Mouse (Mus musculus) adrenal gland (tissue): ENCODE data around the gene Hdhd5.

Source experiments
- intact Hi-C: fragments of 180-260 bp; cut with DNase I; formaldehyde crosslinking; loops from one replicate; pipeline ENCODE4 v1.15.1; 2025

The Hdhd5 gene

DNA sequence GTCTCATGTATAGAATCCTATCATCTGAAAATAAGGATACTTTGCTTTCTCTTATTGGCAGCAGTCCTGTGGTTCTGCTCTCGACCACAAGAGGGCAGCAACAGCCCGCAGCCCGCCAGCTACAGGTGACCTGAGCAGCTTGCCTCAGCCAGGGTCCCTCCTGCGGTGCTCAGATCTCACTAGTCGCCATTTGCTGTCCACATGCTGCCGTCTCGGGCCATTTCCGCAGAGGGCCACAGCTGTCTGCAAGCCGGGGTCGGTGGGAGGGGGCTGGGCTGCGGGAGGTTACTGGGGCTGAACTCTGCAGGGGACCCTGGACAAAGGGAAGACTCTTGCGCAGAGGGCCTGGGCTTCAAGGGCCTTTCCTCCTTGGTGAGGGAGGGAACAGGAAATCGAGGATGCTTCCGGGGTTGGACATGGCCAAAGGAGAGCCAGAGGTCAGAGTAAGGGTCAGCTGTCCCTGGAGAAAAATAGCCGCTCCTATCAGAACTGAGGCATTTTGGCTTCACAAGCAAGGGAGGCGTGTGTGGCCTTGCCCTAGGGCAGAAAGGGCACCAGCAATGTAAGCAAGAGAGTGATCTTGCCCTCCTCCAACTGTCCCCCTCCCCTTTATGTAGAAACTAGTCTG, 8.1 kb upstream of the Hdhd5 start:
- intact Hi-C loops = loop anchor here (2.0 to 10.0 kb wide), 3 partner anchors 128 to 296 kb away; partner anchors contain the start of genes Bcl2l13 and Cecr2

DNA sequence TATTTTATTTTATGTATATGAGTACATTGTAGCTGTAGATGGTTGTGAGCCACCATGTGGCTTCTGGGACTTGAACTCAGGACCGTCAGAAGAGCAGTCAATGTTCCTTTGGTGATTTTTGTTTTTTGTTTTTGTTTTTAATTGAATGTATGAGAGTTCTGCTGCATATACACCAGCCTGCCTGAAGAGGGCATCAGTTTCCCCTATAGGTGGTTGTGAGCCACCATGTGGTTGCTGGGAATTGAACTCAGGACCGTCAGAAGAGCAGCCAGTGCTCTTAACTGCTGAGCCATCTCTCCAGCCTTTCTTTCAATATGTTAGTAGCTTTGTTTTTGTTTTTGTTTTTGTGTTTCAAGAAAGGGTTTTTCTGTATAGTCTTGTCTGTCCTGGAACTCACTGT, 5.2 kb upstream of the Hdhd5 start:
- intact Hi-C loops = loop anchor here (5.0 to 10.0 kb wide), 2 partner anchors 131 to 298 kb away; partner anchors contain the start of genes Bcl2l13 and Cecr2

DNA sequence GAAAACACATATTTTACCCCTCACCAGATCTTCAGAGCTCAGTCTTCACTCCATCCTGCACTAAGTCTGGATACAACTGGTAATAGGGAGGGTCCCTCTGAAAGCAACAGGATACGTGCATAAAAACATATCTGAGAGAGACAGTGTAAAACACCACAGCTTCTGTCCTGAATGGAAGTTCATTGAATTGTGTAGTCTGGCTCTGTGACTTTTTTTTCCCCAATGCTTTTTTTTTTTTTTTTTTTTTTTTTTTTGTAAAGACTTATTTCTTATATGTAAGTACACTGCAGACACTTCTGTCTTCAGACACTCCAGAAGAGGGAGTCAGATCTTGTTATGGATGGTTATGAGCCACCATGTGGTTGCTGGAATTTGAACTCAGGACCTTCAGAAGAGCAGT, 1.5 kb upstream of the Hdhd5 start:
- intact Hi-C loops = loop anchor here (10.0 kb wide), 1 partner anchor 302 kb away; the partner anchor contains the start of gene Bcl2l13

DNA sequence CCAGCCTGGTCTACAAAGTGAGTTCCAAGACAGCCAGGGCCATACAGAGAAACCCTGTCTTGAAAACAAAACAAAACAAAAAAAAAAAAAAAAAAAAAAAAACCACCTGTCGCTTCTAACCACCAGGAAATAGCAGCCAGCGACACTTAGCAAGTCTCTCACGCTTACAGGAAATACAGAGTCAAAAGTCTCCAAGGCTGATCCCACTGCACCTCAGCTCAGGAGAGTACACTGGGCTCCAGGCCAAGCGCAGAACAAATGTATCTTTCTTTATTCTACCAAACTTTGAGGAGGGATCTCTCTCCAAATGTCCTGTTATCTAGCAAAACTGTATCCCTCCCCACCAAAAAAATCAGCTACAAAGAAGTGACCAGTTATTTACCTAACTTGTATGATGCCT, 2.0 kb downstream of the Hdhd5 start:
- intact Hi-C loops = no loop called here

DNA sequence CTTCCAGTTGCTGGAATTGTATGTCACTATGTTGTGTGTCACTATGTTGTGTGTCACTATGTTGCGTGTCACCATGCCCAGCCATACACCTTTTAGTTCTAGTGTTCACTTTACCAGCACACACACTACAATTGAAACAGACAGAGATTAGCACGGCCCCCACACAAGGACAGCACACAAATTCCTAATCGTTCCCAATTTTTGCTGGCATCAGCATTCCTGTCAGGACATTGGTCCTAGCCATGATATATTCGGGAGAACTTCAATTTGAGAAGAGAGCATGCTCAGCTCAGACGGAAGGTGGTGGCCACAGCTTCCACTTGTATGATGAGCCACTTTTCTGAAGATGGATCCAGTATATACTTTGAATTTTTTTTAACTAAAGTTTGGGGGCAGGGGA, 6.3 kb downstream of the Hdhd5 start:
- intact Hi-C loops = no loop called here

DNA sequence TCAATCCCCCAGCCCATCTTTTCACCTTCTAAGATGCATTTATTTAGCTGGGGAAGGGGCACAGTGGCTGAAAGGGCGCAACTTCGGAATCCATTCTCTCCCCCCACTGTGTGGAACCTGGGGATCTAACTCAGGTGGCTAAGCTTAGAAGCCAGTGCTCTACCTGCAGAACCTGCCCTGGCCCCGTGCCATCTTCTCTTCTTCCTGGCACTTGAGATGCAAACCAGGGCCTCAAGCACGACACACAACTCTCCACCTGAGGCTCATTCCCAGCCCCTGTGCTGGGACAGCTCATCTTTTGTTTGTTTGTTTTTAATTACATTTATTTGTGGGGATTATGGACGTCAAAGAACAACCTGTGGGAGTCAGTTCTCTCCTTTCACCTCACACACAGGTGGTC, 11.5 kb downstream of the Hdhd5 start:
- intact Hi-C loops = no loop called here

DNA sequence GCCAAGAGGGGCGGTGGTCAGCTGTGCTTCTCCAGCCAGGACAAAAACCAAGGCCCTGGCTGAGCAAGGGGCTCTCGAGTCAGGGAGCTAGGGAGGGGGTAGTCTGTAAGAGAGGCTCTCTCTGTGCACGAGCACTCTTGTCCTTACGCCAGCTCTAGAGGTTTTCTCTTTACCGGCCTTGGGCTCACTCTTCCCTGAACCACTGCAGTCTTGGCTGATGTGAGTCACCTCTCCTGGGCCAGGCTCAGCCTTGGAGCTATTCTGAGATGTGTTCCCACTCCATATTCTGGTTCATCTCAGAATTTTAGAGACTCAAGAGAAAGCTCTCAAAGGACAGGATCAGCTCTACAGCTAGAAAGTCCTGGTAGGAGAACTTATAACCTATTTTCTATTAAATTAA, 13.8 kb downstream of the Hdhd5 start:
- intact Hi-C loops = no loop called here

DNA sequence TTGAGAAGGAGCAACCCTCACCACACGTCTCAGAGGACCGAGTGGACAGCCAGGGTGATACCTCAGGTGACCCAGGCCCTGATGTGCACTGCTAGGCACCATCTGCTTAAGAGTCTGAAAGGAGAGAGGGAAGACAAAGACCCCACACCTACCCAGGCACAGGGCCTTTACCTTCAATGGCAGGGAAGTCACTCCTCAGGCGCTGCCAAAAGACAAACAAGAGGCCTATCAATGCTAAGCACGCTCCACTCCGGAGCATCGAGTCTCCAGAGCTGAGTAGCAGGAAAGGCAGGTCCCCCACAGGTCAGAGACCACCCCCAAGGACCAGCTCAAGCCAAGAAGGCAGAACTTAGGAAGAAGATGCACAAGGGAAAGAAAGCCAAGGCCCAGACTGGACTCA, 14.2 kb downstream of the Hdhd5 start:
- intact Hi-C loops = no loop called here

DNA sequence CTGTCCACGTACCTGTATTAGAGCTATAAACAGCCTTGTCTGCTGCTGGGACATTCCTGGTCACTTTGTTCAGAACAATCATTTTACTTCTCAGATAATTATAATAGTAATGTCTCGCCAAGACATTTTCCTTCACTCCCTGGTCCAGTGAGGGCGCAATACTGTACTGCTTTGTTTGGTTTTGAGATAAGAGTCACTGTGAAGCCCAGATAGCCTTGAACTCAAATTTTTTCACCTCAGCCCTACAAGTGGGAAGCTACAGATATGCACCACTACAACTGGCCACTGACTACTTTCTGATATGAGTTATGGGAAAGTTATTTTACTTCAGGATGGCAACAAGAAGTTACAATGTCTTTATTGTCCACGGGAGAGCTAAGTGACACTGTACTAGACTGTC, 14.7 kb downstream of the Hdhd5 start:
- intact Hi-C loops = no loop called here

DNA sequence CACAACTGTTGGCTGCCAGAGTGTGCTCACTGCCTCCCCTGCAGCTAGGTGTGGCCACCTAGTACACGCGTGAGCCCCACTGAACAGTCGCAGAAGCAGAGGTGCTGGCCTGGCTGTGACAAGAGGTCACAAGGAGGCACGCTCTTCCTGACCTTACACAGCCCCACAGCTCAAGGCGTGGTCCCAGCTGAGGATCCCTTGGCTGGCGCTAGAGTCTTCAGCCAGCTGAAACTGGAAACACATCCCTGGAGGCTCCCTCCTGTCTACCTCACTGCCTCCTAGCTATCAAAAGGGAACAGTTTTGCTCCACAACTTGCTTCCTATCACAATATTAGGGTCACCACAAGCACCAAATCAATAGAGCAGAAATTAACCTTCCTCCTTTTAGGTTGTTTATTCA, 19.9 kb downstream of the Hdhd5 start:
- intact Hi-C loops = no loop called here

DNA sequence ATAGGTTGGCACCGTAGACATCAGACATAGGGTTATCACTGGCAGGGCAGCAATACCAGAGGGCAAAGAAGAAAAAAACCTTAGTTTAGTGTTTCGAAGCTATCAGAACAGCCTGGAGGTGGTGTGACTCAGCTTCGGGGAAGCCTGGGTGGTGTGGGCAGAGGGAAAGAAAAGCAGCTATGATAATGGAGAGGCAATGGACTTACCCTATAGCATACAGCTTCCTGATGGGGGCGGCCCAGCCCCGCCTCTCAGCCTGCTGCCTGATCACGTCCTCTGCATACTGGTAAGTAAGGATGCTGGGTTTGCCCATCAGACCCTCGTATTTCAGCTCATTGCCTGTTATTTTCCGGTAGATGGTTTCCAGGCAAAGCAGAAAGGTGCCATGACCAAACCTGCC, 20.7 kb downstream of the Hdhd5 start:
- intact Hi-C loops = no loop called here

DNA sequence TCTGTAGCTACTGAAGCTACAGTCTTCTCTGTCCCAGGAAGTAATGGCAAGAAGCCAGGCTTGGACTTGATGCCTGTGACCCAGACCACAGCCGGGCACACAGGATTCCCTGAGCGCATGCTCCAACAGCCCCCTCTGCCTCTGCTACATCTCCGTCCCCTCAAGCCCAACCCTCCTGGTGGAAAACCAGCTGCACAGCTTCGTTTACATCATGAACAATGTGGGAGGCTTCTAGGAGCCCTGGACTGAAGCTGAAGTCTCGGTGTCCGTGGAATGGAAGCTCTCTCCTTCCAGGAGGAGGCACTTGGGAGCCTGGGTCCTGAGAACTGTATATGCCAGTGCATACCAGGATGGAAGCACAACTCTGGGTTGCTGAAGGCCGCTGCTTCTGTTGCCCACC, 21.1 kb downstream of the Hdhd5 start:
- intact Hi-C loops = no loop called here

DNA sequence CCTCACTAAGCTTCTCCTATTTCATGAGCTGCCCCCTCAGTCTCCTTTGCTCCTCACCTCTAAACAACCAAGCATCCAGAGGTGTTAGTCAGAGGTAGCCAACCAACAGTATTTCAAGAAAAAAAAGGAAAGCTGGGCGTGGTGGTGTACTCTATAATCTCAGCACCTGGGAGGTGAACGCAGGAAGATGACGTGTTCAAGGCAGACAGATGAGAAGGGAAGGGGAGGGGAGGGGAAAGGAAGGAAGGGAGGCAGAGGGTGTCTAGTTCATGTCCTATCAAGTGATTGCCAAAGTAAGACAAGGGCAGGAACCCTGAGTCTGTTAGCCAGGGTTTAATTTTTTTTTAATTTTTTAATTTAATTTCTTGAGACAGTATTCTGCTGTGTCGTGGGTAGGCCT, 22.5 kb downstream of the Hdhd5 start:
- intact Hi-C loops = no loop called here

DNA sequence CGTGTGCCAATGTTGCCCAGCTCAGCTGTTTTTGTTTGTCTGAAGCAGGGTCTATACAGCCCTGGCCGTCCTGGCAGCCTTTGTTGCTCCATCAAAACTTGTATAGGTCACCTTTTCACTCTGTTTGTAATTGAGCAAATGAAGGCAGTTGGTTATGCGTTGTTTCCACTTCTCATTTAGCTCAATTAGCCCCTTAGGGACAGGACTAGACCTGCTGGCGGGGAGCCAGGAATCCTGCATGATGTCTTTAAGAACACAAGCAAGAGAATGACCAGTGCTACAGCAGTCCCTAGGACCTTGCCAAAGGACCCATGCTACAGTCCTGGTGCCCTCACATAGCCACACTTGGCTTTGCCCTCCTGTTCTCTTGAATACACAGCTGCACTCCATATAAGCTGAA, 25.6 kb downstream of the Hdhd5 start:
- intact Hi-C loops = no loop called here

DNA sequence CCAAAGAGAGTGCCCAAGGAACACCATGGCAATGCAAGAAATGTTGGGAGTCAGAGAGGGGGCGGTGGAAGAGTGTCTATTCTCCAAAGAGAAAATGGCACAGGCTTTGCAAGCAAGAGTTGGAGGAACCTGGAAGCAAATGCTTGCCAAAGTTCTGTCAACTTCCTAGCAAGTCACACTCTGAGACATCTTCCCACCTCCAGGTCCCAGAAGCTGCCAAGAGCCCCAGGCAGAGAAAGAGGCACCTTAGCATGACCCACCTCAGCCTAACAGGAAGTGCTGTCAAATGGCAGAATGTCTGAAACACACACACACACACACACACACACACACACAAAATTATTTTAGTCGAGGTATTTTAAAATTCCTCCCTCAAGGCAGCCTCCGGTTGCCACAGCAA, 27.1 kb downstream of the Hdhd5 start:
- intact Hi-C loops = no loop called here

DNA sequence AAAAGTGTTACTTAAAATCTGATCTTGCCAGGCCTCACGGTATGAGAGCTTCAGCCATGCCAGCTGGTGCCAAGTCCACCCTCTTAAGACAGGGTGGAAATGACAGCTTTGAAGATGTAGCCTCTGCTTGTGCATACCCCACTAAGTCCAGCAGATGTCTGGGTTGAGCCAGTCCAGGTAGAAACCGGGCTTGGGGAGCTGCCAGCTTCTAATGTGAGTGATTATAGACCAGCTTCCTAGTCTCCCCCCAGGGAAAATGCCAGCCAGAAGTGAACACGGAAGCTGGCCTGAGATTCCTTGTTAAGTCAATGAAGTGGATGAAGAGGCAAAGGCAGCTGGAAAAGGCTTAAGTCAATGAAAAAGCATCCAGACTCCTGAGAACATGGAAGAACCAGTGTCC, 34.6 kb downstream of the Hdhd5 start:
- intact Hi-C loops = no loop called here

DNA sequence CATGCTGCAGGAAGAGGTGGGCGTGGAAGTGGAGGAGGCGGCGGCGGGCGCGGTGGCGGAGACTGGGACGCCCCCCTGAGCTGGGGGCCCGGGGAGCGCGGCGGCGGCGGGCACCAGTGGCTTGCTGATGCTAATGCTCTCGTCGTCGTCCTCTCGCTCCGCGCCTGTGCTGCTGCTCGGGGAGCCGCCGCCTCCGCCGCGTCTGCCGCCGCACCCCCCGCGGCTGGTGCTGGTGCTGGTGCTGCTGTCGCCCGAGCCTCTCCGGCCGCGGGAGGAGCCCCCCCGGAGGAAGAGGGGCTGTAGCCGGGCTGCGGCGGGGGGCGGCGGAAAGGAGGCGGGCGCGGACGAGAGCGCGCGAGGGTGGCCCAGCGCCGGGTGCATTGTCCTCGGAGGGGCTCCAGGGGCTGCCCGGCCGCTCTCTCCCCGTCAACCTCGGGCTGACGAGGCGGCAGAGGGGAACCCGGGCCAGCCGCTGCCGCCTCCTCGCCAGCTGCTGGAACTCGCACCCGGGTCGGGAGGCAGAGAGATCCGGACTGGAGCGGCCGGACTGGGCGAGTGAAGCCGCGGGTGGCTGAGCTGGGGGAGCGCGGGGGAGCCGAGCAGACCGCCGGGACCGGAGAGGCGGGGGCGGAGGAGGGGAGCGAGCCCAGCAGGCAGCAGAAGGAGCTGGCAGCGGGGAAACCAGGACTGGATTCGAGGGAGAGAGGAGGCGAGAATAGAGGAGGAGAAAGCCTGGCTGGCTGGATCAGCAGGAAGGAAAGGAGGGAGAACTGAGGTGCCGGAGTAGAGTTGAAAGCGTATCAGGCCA, 37.5 kb downstream of the Hdhd5 start, which contains the start of gene Tmem121b:
Gene Tmem121b (minus strand): TSS at position 434 of the 808 bp plus-strand sequence.
- intact Hi-C loops = no loop called here

DNA sequence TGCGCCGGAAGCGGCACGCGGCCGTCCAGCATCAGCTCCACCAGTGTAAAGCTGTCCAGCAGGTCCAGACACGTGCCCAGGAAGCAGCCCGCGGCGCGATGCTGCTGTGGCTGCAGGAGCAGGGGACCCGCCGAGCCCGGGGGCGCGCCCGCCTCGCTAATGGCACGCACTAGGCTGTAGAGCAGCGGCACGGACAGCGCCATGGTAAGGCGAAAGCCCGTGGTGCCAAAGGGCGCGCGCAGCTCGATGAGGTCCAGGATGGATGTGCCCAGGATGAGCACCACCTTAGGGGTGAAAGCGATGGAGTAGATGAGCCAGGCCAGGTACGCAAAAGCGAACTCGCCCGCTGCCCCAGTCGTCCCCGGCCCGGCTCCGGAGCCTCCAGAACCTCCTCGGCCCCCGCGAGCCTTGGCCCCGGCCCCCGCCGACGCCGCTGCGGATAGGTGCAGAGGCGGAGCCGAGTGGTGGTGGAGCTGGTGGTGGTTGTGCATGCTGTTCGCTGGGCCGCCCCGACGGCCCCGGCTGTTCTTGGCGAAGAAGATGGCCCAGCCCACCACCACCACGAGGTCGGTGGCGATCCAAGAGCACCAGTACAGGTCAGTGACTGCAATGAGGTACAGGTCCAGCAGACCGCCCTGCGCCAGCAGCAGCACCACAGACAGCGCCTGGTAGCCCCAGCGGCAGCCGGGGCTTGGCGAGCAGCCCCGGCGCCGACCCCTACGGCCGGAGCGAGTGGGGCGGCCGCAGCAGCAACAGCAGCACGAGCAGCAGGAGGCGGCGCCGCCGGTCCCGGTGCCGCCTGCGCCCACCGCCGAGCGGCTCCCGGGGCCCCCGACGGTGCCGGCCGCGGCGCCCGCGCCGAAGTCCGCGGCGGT, 38.4 kb downstream of the Hdhd5 start:
- intact Hi-C loops = no loop called here

DNA sequence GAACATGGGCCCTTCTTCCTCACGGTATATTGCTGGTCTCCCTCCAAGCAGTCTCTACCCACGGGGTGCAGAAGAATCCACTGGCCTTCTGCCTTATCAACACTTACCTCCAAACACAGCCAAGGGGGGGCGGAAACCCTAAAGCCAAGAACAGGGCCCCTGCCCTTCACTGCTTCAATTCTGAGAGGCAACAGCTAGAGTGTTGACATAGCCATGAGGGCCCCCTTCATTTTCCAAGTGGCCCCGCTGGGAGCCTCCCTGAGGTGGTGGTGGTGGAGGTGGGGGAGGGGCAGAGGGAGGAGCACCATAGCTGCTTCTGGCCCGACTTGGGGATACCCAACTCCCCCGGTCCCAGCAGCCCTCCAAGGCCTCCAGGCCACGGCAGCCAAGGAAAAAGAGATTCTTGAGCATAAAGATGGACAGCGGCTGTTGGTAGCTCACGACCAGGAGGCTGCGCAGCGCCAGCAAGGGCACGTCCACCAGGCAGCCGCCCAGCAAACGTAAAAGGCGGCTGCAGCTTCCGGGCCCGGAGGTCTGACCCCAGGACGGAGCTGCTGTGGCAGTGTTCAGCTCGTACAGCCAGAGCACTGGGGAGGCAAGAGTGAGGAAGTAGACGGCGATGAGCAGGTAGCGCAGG, 39.1 kb downstream of the Hdhd5 start:
- intact Hi-C loops = no loop called here

DNA sequence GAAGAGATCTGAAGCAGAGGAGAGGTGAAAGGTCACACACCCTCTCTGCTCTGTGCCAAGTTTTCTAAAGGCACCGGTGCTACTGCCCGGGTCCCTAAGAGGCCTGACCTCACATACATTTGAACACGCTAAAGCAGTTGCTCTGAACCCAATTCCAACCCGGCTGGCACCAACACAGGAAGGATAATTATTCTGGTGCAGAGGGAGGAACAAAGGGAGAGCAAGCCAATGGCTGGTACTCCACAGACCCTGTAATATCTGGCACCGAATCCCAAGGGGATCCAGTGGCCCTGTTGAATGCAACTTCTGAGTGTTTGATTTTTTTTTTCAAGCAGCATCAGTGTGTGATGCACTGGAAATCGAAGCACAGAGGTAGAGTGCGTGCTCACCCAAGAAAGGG, 40.1 kb downstream of the Hdhd5 start:
- intact Hi-C loops = no loop called here

DNA sequence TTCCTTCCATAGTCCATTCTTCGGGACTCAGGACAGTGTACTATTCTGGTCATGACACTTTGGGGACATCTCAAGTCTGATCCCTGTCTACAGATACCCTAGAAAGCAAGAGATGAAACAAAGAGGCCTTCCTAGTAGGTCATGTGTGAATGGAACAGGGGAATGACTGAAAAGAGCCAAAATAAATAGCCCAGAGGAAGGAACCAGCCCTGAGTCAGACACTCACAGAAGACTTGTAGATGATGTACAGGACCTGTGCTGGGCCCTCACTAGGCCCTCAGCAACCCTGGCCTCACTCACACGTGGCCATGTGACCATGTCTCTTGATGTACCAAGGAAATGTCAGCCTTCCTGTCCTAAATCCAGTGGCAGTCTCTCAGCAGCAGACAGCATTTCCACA, 41.7 kb downstream of the Hdhd5 start:
- intact Hi-C loops = no loop called here
